Mouse (Mus musculus): ENCODE results near the gene C2cd4a. TPM values are rescaled to one million over a fixed set of nuclear protein-coding genes. Genes with fewer than 3 reads are reported as not detected.

C2cd4a gene
- polyA plus RNA-seq, 1 experiment from 2014 or later, result 1.3 TPM

- ATAC-seq (ENCODE audit: borderline replicate concordance, extremely low read depth, low FRiP score, low TSS enrichment), result no peak
- H3K9ac ChIP-seq, result no peak overlapping the region
- no peak overlapping the region for H3K27ac ChIP-seq
- 90% methylated on average over 4 of the region's 4 CpGs for WGBS
- no peaks in the 10 kb centered on the region for H3K27me3 ChIP-seq
- no peaks in the 10 kb centered on the region for H3K9me3 ChIP-seq
- H3K4me3 ChIP-seq, result no peak overlapping the region
- no peaks in the 10 kb centered on the region for H3K4me1 ChIP-seq
- H3K36me3 ChIP-seq, result 0 out of 2 replicates have a peak, but pooled peaks cover 8% of the 10 kb centered on the region
- no peak overlapping the region for H3K4me2 ChIP-seq
Measured at GRCm38 (mm10) chr9:67851150-67851549, 19.0 kb upstream of the C2cd4a start.

DNA sequence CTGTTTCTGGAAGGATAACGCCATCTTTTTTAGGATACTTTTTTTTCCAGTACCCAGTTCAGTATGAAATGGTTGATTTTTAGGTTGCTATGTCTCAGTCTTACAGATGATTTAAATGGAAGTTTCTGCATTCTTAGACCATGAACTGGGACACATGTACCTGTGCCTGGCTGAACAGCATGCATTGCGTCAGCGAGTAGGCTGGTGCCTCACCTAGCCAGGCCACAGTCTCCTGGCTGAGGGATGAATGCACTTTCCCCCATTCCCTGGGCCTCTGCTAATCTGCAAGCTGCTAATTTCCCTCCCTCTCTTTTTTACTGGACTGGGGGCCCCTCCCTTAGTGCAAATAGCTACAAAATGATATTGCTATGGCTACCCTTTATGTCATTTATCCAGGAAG is 17.7 kb upstream of the C2cd4a start:
- Histone ChIP-seq H3K36me3 (0 out of 2 replicates have a peak, but pooled peaks cover under 1% of the 10 kb centered on the region), H3K27ac (no peak overlapping the region), H3K4me3 (no peak overlapping the region), H3K27me3 (no peaks in the 10 kb centered on the region), H3K4me1 (peaks cover 6% of the 10 kb centered on the region; the same call in 1 of the 2 replicates), H3K4me2 (no peak overlapping the region), H3K9ac (no peak overlapping the region), H3K9me3 (no peaks in the 10 kb centered on the region)
- no peak for ATAC-seq (ENCODE audit: borderline replicate concordance, extremely low read depth, low FRiP score, low TSS enrichment)
- 78% methylated on average over 3 of the region's 3 CpGs for WGBS

- H3K27ac ChIP-seq, result no peak overlapping the region
- H3K9me3 ChIP-seq, result no peaks in the 10 kb centered on the region
- H3K36me3 ChIP-seq, result no peaks in the 10 kb centered on the region
- ATAC-seq (ENCODE audit: borderline replicate concordance, extremely low read depth, low FRiP score, low TSS enrichment), result no peak
- H3K9ac ChIP-seq, result no peak overlapping the region
- H3K4me3 ChIP-seq, result no peak overlapping the region
- no peak overlapping the region for H3K4me2 ChIP-seq
- 60% methylated on average over 12 of the region's 12 CpGs for WGBS
- no peaks in the 10 kb centered on the region for H3K27me3 ChIP-seq
- H3K4me1 ChIP-seq, result peaks cover 6% of the 10 kb centered on the region; the same call in 1 of the 2 replicates
Measured at GRCm38 (mm10) chr9:67849397-67849796, 17.3 kb upstream of the C2cd4a start.

- 87% methylated on average over 3 of the region's 3 CpGs for WGBS
- H3K4me1 ChIP-seq, result peaks cover 10% of the 10 kb centered on the region; the same call in 1 of the 2 replicates
- H3K9ac ChIP-seq, result no peak overlapping the region
- H3K4me2 ChIP-seq, result no peak overlapping the region
- no peak for ATAC-seq (ENCODE audit: borderline replicate concordance, extremely low read depth, low FRiP score, low TSS enrichment)
- H3K27me3 ChIP-seq, result no peaks in the 10 kb centered on the region
- no peaks in the 10 kb centered on the region for H3K9me3 ChIP-seq
- no peaks in the 10 kb centered on the region for H3K36me3 ChIP-seq
- no peak overlapping the region for H3K27ac ChIP-seq
- H3K4me3 ChIP-seq, result no peak overlapping the region
Measured at GRCm38 (mm10) chr9:67847606-67848005, 15.5 kb upstream of the C2cd4a start.

GRCm38 (mm10) chr9:67846089-67846488 is 14.0 kb upstream of the C2cd4a start:
- no peaks in the 10 kb centered on the region for H3K27me3 ChIP-seq
- no peak overlapping the region for H3K9ac ChIP-seq
- peaks cover 10% of the 10 kb centered on the region; the same call in 1 of the 2 replicates for H3K4me1 ChIP-seq
- ATAC-seq (ENCODE audit: borderline replicate concordance, extremely low read depth, low FRiP score, low TSS enrichment), result no peak
- 93% methylated on average over 2 of the region's 2 CpGs for WGBS
- H3K36me3 ChIP-seq, result no peaks in the 10 kb centered on the region
- no peak overlapping the region for H3K4me2 ChIP-seq
- no peaks in the 10 kb centered on the region for H3K9me3 ChIP-seq
- no peak overlapping the region for H3K4me3 ChIP-seq
- no peak overlapping the region for H3K27ac ChIP-seq

DNA sequence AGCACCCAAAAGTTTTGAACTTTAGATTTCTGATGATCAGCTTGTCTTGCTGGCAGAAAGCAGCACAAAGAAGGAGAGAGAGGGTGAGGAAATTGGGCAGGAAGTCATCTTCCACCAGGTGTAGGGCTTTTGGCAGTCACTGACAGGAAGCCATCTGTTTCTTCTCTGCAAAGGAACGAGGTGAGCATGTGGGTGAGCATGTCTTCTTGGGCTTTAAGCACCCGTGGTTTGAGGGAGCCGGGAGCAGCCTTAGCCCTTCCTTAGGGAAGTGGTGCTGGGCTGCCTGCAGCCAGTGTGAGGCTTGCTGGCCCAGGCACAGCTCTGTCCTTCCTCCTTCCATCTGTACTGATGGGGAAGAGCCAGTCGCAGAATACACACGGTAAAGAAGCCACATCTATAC is 13.5 kb upstream of the C2cd4a start:
- no peaks in the 10 kb centered on the region for H3K27me3 ChIP-seq
- H3K36me3 ChIP-seq, result no peaks in the 10 kb centered on the region
- no peak for ATAC-seq (ENCODE audit: borderline replicate concordance, extremely low read depth, low FRiP score, low TSS enrichment)
- no peak overlapping the region for H3K9ac ChIP-seq
- H3K27ac ChIP-seq, result no peak overlapping the region
- 60% methylated on average over 5 of the region's 5 CpGs for WGBS
- peaks cover 14% of the 10 kb centered on the region; the same call in 1 of the 2 replicates for H3K4me1 ChIP-seq
- no peaks in the 10 kb centered on the region for H3K9me3 ChIP-seq
- no peak overlapping the region for H3K4me2 ChIP-seq
- no peak overlapping the region for H3K4me3 ChIP-seq

GRCm38 (mm10) chr9:67845012-67845411 is 12.9 kb upstream of the C2cd4a start:
- 62% methylated on average over 4 of the region's 4 CpGs for WGBS
- Histone ChIP-seq H3K9me3 (no peaks in the 10 kb centered on the region), H3K27me3 (no peaks in the 10 kb centered on the region), H3K27ac (no peak overlapping the region), H3K4me2 (no peak overlapping the region), H3K4me3 (no peak overlapping the region), H3K36me3 (no peaks in the 10 kb centered on the region), H3K9ac (no peak overlapping the region), H3K4me1 (peaks cover 15% of the 10 kb centered on the region; the same call in 1 of the 2 replicates)
- no peak for ATAC-seq (ENCODE audit: borderline replicate concordance, extremely low read depth, low FRiP score, low TSS enrichment)

DNA sequence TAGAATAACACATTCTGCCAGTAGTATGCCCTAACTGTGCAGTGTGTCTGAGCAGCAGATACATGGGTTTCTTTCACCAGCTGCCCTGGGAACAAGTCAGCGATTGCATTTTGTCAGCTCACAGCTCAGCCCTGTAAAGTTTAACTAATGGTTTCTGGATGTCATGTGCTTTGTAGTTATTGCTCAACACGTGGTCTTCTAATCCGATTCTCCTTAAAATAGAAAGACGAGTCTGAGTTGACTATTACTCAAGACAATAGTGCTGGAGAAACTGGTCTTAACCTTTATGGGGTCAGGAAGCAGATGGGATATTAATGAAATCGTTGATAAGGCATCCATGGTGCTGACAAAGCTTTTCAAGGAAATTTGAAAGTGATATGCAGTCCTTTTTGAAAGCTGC is 10.7 kb upstream of the C2cd4a start:
- Histone ChIP-seq H3K4me2 (no peak overlapping the region), H3K4me1 (peaks cover 15% of the 10 kb centered on the region; the same call in 1 of the 2 replicates), H3K9me3 (no peaks in the 10 kb centered on the region), H3K27me3 (no peaks in the 10 kb centered on the region), H3K27ac (no peak overlapping the region), H3K9ac (no peak overlapping the region), H3K36me3 (no peaks in the 10 kb centered on the region), H3K4me3 (no peak overlapping the region)
- 30% methylated on average over 5 of the region's 5 CpGs for WGBS
- peak; percentile 40; the same call in 1 of the 2 replicates for ATAC-seq (ENCODE audit: borderline replicate concordance, extremely low read depth, low FRiP score, low TSS enrichment)

- Histone ChIP-seq H3K4me2 (peak within 1 kb of the TSS; percentile 68), H3K9ac (peak within 1 kb of the TSS; percentile 60), H3K4me1 (0 out of 2 replicates have a peak, but pooled peaks cover 10% of the 10 kb centered on the region), H3K4me3 (peak within 1 kb of the TSS; percentile 80), H3K9me3 (no peaks in the 10 kb centered on the region), H3K27ac (peak within 1 kb of the TSS; percentile 46), H3K36me3 (no peaks in the 10 kb centered on the region), H3K27me3 (no peaks in the 10 kb centered on the region)
- WGBS, result under 1% methylated on average over 32 of the region's 53 CpGs
- ATAC-seq (ENCODE audit: borderline replicate concordance, extremely low read depth, low FRiP score, low TSS enrichment), result peak; percentile 97
Measured at GRCm38 (mm10) chr9:67839981-67840859, 8.1 kb upstream of the C2cd4a start, which contains the start of gene Vps13c. TSS of gene Vps13c (plus strand) at chr9:67840396.

DNA sequence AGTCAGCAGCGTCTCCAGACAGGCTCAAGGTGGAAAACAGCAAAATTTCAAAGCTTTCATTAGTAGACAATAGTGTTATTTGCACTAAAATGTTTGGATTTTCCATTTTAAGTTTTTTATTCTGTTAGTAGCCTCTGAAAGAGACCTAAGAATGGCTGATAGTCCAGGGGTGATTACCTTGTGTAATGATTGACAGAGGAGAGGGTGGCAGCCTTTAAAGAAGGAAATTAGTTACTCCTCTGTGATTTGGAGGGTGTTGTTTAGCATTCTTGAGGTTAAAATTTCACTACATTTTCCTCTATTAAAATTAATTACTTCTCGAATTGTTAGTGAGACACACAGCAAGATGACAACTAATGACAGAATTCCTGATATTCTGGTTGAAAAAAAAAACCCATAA is 5.2 kb upstream of the C2cd4a start:
- Histone ChIP-seq H3K4me3 (no peak overlapping the region), H3K9ac (no peak overlapping the region), H3K27ac (no peak overlapping the region), H3K27me3 (peaks cover 6% of the 10 kb centered on the region), H3K9me3 (no peaks in the 10 kb centered on the region), H3K4me1 (peaks cover 13% of the 10 kb centered on the region), H3K4me2 (no peak overlapping the region), H3K36me3 (no peaks in the 10 kb centered on the region)
- ATAC-seq (ENCODE audit: borderline replicate concordance, extremely low read depth, low FRiP score, low TSS enrichment), result no peak
- WGBS, result 69% methylated on average over 2 of the region's 2 CpGs

DNA sequence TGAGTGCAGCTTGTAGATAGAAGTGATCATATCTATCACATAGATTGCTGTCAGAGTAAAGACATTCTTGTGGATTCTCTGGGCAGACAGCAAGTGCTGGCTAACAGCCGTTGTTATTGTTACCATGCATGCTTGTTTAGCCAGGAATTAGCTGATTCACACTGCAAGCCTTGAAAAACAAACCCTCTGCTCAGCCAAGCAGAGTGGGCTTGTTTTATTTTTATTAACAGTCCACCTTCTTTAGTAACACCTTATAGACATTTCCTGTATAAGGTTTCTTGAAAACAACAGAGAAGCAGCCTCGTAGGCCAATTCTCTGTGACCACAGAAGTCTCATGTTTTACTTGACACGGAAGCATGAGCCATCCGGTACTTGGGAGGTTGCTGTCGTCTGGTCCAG is 2.4 kb upstream of the C2cd4a start:
- Histone ChIP-seq H3K4me1 (peaks cover 27% of the 10 kb centered on the region), H3K27me3 (peaks cover 34% of the 10 kb centered on the region), H3K4me2 (no peak overlapping the region), H3K9ac (no peak overlapping the region), H3K4me3 (no peak overlapping the region), H3K27ac (no peak overlapping the region), H3K9me3 (no peaks in the 10 kb centered on the region), H3K36me3 (no peaks in the 10 kb centered on the region)
- no peak for ATAC-seq (ENCODE audit: borderline replicate concordance, extremely low read depth, low FRiP score, low TSS enrichment)
- 73% methylated on average over 5 of the region's 5 CpGs for WGBS

DNA sequence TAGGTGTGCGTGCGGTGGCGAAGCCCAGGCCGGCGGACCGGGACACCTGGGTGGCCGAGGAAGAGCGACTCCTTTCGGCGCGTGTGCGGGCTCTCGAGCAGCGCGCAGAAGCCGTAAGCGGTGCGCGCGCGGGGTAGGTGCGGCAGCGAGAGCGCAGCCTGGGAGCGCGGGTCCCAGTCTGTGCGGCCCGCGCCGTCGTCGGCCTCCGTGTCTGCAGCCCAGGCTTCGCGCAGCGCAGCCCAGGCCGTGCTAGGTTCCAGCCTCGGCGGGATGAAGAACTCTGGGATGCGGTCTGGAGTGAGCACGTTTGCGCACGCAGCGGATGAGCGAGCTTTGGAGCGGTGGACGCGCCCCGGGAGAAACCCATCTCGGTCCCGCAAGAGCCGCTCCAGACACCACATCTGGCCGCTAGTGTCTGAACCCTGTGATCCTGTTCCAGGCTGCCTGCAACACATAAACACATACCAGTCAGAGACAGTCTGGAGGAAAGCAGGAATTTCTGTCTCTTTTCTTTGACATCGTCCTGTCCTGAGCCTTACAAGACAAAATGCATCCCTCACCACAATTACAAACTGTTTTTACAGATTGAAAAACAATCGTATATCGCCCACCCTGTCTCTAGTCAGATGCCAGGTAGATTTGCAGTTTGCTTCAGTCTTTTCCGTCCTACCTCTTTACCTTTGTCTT is 628 bp downstream of the C2cd4a start:
- H3K27ac ChIP-seq, result peak overlapping the region; percentile 68
- peak; percentile 58; the same call in 1 of the 2 replicates for ATAC-seq (ENCODE audit: borderline replicate concordance, extremely low read depth, low FRiP score, low TSS enrichment)
- peak overlapping the region; percentile 46 for H3K9ac ChIP-seq
- 1% methylated on average over 57 of the region's 57 CpGs for WGBS
- peak overlapping the region; percentile 96 for H3K4me2 ChIP-seq
- H3K36me3 ChIP-seq, result no peaks in the 10 kb centered on the region
- peaks cover 45% of the 10 kb centered on the region for H3K27me3 ChIP-seq
- H3K9me3 ChIP-seq, result no peaks in the 10 kb centered on the region
- peaks cover 27% of the 10 kb centered on the region for H3K4me1 ChIP-seq
- peak overlapping the region; percentile 57 for H3K4me3 ChIP-seq
